Mouse (Mus musculus) kidney, postnatal 4 days (tissue): ENCODE results near the gene Rpl5.

Source experiments
- DNase-seq, 2 experiments: peaks; one replicate each; pipeline ENCODE4 v3.0.0; 2021; ENCODE audit warnings: mixed read lengths in 2 of 2

The Rpl5 gene

GRCm38 (mm10) chr5:107946475-107946874 lies 46.2 kb downstream of the Rpl5 start:
- no peak for DNase-seq

DNA sequence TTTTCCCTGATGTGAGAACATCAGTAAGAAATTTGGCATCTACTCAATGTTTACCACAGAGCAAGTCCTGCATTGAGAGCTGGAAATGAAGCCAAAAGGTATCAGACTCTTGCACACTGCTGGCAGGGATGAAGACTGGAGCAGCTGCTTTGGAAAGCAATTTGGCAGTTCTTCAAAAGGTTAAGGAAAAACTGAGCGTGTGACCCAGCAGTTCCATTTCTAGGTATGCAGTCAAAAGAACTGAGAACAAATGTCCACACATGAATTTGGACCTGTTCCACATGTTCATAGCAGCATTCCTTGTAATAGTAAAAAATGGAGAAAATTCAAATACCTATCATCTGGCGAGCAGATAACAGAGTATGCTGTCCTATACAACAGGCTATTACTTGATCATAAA lies 47.2 kb downstream of the Rpl5 start:
- no peak for DNase-seq

DNA sequence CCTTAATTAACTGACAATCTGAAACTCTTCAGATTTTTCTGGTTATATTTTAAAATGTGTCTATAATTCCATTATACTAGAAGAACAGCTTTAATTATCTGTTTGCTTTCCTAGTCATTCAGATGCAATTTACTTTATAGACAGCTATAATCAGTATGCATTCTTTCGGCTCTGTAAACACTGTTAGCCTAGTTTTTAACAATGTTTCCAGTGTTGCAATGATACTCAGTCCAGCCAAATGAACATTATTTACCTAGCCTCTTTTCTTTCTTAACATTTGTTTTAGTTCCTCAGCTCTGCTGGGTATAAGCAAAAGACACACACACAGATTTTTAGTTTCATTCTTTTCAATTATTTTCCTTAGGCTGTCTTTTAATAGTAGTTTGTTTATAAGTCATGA lies 48.6 kb downstream of the Rpl5 start:
- no peak for DNase-seq

DNA sequence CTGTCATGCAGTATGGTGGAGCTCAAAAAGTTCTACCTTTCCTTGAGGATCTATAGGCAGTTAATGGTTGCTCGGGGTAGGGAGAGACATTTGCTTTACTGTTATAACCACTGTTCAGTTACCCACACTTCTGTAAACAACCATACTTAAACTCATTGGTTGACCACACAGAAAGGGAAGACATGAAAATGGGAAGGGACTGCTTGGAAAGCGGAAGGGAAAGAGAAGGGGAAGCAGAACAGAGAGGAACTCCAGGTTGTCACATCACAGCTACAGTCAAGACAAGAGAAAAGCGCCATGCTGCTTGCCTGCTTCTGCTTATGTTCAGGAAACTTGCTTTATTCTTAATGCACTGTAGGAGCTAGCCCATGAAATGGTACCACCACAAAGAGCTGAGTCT lies 49.3 kb downstream of the Rpl5 start:
- no peak for DNase-seq

DNA sequence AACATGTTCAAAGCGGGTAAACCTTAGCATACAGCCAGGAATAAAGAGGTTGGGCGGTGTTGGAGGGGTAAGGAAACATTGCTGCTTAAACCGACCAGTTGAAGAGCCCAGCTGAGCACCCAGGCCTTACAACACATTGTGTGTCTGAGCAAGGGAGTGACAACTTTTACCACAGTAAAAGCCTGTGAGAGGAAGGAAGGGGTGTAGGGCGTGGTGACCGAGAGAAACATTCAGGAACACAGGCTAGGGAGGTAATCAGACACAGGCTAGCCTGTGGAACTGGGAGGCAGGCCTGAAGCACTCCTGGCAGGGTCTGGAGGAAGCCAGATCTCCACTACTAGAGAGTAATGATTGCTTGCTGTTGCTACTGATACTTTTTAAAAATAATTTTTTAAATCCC lies 50.3 kb downstream of the Rpl5 start:
- DNase-seq: no peak
